Mouse (Mus musculus) kidney, embryonic 15.5 days (tissue): Measurements from ENCODE around the gene Ifitm1. TPM values are rescaled to one million over a fixed set of nuclear protein-coding genes. Genes with fewer than 3 reads are reported as not detected.
A peak's percentile ranks its signal among the peaks of the same experiment; 100 is the strongest.
"Not testable (repeated sequence)": the region's sequence is repeated elsewhere in the genome, so short reads cannot be mapped to it uniquely, and the experiment has no call there.

Experiments
- ATAC-seq: fragments of 200-750 bp; cut with Nextera tagmentation; replicated peaks from 2 replicates; pipeline ENCODE4 v1.8.0; 2017; ENCODE audit warnings: moderate TSS enrichment; ENCODE audit not compliant: low FRiP score
- H3K27ac ChIP-seq: fragments of 300-500 bp; sonication (generic); 2 replicates; pipeline ENCODE4 v1.5.1; 2015; ENCODE audit warnings: mild to moderate bottlenecking, inconsistent platforms
- H3K27me3 ChIP-seq: fragments of 300-500 bp; sonication (generic); 2 replicates; pipeline ENCODE4 v1.6.1; 2015; ENCODE audit warnings: inconsistent platforms
- H3K36me3 ChIP-seq: fragments of 300-500 bp; sonication (generic); 2 replicates; pipeline ENCODE4 v1.6.1; 2015; ENCODE audit warnings: inconsistent platforms
- H3K4me1 ChIP-seq: fragments of 300-500 bp; sonication (generic); 2 replicates; pipeline ENCODE4 v1.6.1; 2015; ENCODE audit warnings: inconsistent platforms
- H3K4me2 ChIP-seq: fragments of 300-500 bp; sonication (generic); 2 replicates; pipeline ENCODE4 v1.6.1; 2015; ENCODE audit warnings: moderate library complexity, mild to moderate bottlenecking, inconsistent platforms
- H3K4me3 ChIP-seq: fragments of 300-500 bp; sonication (generic); replicated peaks from 2 replicates; pipeline ENCODE4 v1.5.1; 2015; ENCODE audit warnings: mild to moderate bottlenecking, inconsistent platforms
- H3K9ac ChIP-seq: fragments of 300-500 bp; sonication (generic); 2 replicates; pipeline ENCODE4 v1.6.1; 2015; ENCODE audit warnings: mild to moderate bottlenecking, inconsistent platforms
- H3K9me3 ChIP-seq: fragments of 300-500 bp; sonication (generic); replicated peaks from 2 replicates; pipeline ENCODE4 v1.6.1; 2016; ENCODE audit warnings: inconsistent platforms
- WGBS: fragments of 180-500 bp; shearing (Covaris S2); methylation state at CpG from one replicate; pipeline ENCODE4 v1.1.7; 2015; ENCODE audit warnings: mixed read lengths; 5-methylcytosine and 5-hydroxymethylcytosine counted together
- polyA plus RNA-seq: library from polyadenylated mRNA; unstranded; fragments of >200 nt; fragmentation: Nextera tagmentation; extraction: Ambion mirVana; gene quantifications from 2 replicates; pipeline ENCODE4 v1.2.1, GENCODE M21; 2015

Ifitm1 gene
- polyA plus RNA-seq, 1 experiment from 2014 or later = 59.7 TPM

DNA sequence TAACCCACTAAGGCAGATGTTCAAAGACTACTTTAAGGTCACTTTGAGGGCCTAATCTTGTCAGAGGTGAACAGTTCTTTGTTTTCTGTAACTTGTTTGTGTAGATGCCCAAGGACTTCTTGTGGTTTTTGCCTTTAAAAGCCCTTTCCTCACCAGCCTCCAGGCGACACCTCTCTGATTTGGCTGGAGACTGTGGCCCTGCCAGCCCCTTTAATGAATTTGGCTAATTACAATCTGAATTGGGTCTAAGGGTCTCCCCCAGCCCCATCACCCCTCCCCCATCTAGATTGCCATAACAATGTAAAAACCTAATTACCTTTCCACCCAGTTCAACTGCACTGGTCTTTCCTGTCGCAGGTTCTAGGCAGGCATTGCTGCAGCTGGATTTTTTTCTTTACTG is 4.3 kb upstream of the Ifitm1 start:
- H3K27ac ChIP-seq = no peak overlapping the region
- no peak overlapping the region for H3K4me2 ChIP-seq
- H3K9ac ChIP-seq = no peak overlapping the region
- H3K36me3 ChIP-seq = no peaks in the 10 kb centered on the region
- no peak overlapping the region for H3K4me3 ChIP-seq
- ATAC-seq = no peak
- no peaks in the 10 kb centered on the region for H3K9me3 ChIP-seq
- no peaks in the 10 kb centered on the region for H3K27me3 ChIP-seq
- H3K4me1 ChIP-seq = peaks cover 15% of the 10 kb centered on the region
- 79% methylated on average over 2 of the region's 2 CpGs for WGBS

DNA sequence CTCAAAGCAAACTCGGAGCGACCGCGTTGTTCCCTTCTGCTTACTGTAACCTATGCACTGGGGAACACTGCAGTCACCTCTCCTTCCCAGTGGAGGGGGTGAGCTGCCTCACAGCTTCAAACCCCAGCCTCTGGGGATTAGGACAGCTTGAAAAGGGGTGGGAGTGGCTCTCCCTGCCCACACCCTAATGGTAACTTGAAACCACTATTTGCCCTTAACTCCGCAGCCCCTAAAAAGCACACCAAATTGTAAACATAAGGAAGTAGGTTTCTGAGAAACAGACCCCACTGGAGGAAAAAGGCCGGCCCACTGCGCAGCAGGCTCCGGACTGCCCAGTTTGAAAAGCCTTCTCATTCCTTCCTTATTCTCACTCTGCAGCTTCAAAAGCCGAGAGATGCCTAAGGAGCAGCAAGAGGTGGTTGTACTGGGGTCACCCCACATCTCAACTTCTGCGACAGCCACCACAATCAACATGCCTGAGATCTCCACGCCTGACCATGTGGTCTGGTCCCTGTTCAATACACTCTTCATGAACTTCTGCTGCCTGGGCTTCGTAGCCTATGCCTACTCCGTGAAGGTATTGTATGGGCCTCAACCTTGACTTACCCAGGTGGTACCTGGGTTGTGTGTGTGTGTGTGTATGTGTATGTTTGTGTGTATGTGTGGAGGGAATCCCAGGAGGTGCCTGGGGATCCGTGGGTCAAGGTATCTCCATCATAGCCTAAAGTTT is 1.0 kb downstream of the Ifitm1 start:
- no peaks in the 10 kb centered on the region for H3K36me3 ChIP-seq
- peaks cover 40% of the 10 kb centered on the region for H3K4me1 ChIP-seq
- ATAC-seq = peak; percentile 74
- H3K9ac ChIP-seq = no peak overlapping the region
- H3K4me2 ChIP-seq = peak overlapping the region; percentile 46
- peak overlapping the region; percentile 70 for H3K27ac ChIP-seq
- H3K4me3 ChIP-seq = peak overlapping the region; percentile 21
- H3K27me3 ChIP-seq = no peaks in the 10 kb centered on the region
- WGBS = 9% methylated on average over 14 of the region's 14 CpGs
- H3K9me3 ChIP-seq = no peaks in the 10 kb centered on the region

DNA sequence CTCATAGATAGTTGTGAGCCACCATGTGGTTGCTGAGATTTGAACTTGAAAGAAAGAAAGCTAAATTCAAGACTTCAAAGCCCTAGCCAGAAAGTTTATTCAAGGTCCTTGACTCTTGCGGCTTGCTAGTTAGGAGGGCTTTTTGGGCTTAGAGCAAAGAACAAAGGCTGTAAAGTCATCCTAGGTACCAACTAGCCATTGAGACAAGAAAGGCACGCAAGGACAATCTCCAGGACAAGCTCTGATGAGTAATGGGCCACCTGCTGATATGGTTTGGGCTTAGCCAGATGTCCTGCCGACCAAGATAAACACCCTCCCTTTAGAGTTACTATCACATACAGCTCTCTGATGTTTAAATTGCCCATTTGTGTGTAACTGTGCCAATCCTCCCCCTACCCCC is 1.7 kb downstream of the Ifitm1 start:
- H3K9ac ChIP-seq, ATAC-seq, H3K9me3 ChIP-seq, H3K4me3 ChIP-seq, H3K36me3 ChIP-seq, H3K27me3 ChIP-seq, H3K27ac ChIP-seq: not testable (repeated sequence)
- Histone ChIP-seq H3K4me2 (peak overlapping the region; percentile 46; the same call in 1 of the 2 replicates), H3K4me1 (peaks cover 47% of the 10 kb centered on the region)
- 31% methylated on average over 3 of the region's 3 CpGs for WGBS

DNA sequence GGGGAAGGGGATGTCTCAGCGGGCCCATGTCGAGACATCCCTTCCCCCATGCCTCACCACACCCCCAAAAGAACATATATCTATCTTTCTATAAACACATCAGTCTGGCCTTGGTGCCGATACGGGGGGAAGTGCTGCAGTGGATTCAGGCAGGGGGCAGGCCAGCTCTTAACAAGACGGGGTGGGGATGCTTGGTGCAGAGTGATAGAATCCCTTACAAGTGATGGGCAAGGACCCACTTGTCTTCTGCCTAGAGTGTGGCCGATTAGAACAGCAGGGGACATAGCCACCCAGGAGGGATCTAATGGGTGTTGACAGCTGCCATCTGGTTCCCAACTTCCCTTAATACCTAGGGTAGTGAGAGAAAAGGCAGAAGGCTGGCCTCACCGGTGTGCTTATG is 3.9 kb downstream of the Ifitm1 start:
- ATAC-seq = no peak
- 44% methylated on average over 7 of the region's 7 CpGs for WGBS
- H3K27me3 ChIP-seq = no peaks in the 10 kb centered on the region

DNA sequence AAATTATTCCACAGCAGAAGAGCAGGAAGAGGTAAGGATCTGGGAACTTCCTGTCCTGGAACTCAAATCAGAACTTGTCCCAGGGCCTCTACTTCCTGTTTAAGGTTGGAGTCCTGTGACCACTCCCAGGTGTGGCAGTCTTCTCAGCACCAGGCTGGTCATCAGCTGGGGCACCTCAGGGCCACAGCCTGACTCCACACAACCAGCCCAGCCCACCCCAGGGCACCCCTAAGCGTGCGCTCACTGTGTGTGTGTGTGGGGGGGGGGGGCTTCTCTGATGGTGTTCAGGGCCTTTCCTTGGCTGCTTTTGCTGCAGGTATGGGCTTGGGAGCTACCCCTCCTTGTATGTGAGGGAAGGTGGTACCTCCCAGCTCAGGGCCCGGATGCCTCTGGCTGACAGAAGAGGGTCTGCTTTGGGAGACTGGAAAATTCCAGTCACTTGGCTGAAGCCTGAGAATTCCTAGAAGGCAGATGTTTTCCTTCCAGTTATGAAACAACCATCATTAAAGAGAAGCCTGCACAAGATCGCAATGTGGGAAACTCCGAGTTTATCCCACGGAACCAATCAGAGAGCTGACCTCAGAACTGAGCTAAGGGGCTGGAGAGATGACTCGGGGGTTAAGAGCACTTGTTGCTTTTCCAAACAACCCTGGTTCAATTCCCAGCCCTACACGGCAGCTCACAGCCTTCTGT is 4.6 kb downstream of the Ifitm1 start:
- Histone ChIP-seq H3K27ac (peak overlapping the region; percentile 69), H3K4me1 (peaks cover 58% of the 10 kb centered on the region), H3K27me3 (no peaks in the 10 kb centered on the region), H3K9me3 (no peaks in the 10 kb centered on the region), H3K4me3 (no peak overlapping the region), H3K9ac (no peak overlapping the region), H3K4me2 (no peak overlapping the region), H3K36me3 (no peaks in the 10 kb centered on the region)
- WGBS = 58% methylated on average over 8 of the region's 8 CpGs
- ATAC-seq = no peak; the same call in 1 of the 2 replicates

More for the DNA sequence above, 3.9 kb downstream of the Ifitm1 start:
- Histone ChIP-seq H3K4me1 (peaks cover 58% of the 10 kb centered on the region), H3K4me3 (no peak overlapping the region), H3K27ac (peak overlapping the region; percentile 69; the same call in 1 of the 2 replicates), H3K9ac (no peak overlapping the region), H3K9me3 (no peaks in the 10 kb centered on the region), H3K36me3 (no peaks in the 10 kb centered on the region), H3K4me2 (no peak overlapping the region)

DNA sequence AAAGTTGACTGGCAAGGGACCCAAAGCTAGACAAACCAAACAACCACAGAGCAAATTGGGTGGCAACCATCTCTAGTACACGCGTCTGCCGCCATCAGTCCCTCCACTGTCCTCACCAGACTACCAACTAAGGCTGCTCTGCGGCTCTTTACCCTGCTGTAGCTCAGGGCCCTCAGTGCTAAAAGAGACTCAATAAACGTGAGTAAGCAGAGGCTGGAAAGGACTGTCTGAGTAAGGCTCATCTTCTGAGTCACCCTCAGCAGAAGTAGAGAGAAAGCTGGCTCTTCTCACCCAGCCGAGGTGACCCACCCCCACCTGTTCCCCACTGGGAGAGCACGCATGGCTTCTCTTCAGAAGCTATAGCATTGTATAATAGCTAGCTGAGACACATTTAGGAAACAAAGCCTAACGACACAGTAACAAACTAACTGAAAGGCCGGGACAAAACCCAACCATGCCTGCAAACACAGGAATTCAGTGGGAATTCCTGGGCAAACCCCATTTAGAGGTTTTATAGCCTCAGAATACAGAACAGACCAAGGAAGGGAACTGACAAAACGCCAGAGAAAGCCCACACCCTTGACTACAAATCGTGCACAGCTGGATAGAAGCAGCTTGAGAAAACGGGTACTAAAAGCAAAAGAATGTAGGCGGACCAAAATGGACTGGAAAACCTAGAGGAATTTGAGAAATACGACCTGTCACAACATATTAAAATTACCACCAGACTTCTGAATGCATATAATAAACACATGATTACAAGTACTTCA is 6.6 kb downstream of the Ifitm1 start:
- H3K9ac ChIP-seq = no peak overlapping the region
- no peaks in the 10 kb centered on the region for H3K27me3 ChIP-seq
- ATAC-seq = no peak
- H3K4me2 ChIP-seq = no peak overlapping the region
- H3K27ac ChIP-seq = peak overlapping the region; percentile 66
- WGBS = 34% methylated on average over 14 of the region's 14 CpGs
- peaks cover 47% of the 10 kb centered on the region for H3K4me1 ChIP-seq
- no peaks in the 10 kb centered on the region for H3K9me3 ChIP-seq
- no peaks in the 10 kb centered on the region for H3K36me3 ChIP-seq
- H3K4me3 ChIP-seq = no peak overlapping the region

DNA sequence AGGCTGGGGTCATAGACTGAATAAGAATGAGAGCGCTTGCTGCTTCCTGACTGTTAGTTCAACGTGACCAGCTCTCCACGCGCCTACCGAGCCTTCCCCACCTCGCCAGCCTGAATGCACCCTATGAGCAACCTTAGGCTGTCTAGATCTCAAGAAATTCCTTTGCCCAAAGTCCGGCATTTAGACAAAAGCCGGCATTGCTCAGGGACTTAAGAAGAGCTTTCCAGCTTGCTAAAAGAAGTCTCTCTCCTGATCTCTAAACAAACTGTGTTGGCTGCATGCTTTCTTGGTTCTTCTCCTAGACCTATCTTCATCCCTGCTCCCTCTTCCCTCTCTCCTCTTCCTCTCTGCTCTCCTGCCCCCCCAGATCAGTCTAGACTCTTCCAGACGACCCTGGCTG is 7.9 kb downstream of the Ifitm1 start:
- H3K36me3 ChIP-seq = no peaks in the 10 kb centered on the region
- no peak for ATAC-seq
- H3K4me1 ChIP-seq = peaks cover 34% of the 10 kb centered on the region
- H3K27ac ChIP-seq = 0 out of 2 replicates have a peak overlapping the region, but pooled peaks have one; percentile 0
- H3K27me3 ChIP-seq = no peaks in the 10 kb centered on the region
- no peak overlapping the region for H3K9ac ChIP-seq
- no peak overlapping the region for H3K4me3 ChIP-seq
- 28% methylated on average over 9 of the region's 9 CpGs for WGBS
- H3K4me2 ChIP-seq = no peak overlapping the region
- H3K9me3 ChIP-seq = no peaks in the 10 kb centered on the region

DNA sequence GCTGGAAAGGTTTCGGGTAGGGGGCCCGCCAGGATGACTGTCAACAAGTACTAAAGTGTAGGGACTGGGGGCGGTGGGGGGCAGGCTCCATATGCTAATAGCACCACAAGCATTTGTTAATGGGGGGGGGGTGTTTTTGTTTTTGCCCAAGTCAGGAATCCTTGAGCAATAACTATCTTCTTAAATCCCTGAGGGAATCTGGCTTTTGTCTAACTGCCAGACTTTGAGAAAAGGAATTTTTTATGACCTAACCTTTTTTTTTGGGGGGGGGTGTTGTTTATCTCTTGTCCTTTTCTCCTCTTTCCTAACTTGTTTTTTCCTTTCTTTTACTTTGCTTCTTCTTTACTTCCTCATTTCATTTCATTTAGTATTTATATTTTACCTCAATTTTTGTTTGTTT is 8.4 kb downstream of the Ifitm1 start:
- H3K4me2 ChIP-seq = no peak overlapping the region
- ATAC-seq = no peak
- no peaks in the 10 kb centered on the region for H3K27me3 ChIP-seq
- H3K36me3 ChIP-seq = no peaks in the 10 kb centered on the region
- peaks cover 33% of the 10 kb centered on the region for H3K4me1 ChIP-seq
- no peak overlapping the region for H3K9ac ChIP-seq
- H3K27ac ChIP-seq = no peak overlapping the region
- no peaks in the 10 kb centered on the region for H3K9me3 ChIP-seq
- WGBS = 40% methylated on average over 3 of the region's 3 CpGs
- no peak overlapping the region for H3K4me3 ChIP-seq

DNA sequence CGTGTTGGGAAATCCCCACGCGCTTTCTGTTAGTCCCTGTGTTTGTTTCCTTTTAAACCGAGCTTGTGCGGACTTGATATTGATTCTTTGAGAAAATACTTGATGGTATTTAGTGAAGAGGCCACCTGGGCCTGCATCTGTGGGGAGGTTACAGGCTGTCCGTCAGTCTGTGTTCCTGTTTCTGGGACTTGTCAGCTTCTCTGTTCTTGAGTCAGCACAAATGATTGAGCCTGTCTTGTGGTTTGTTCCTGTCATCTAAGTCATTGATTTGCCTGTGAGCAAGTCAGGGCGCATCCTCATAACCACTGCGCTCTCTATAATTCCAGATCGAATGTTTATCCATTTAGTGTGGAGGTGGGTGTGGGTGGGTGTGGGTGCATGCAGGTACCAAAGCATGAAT is 9.7 kb downstream of the Ifitm1 start:
- not testable (repeated sequence) for H3K27ac ChIP-seq, ATAC-seq, H3K9ac ChIP-seq, H3K36me3 ChIP-seq, H3K9me3 ChIP-seq, H3K4me2 ChIP-seq, H3K4me3 ChIP-seq, H3K27me3 ChIP-seq
- peaks cover 21% of the 10 kb centered on the region for H3K4me1 ChIP-seq
- WGBS = 92% methylated on average over 9 of the region's 9 CpGs

DNA sequence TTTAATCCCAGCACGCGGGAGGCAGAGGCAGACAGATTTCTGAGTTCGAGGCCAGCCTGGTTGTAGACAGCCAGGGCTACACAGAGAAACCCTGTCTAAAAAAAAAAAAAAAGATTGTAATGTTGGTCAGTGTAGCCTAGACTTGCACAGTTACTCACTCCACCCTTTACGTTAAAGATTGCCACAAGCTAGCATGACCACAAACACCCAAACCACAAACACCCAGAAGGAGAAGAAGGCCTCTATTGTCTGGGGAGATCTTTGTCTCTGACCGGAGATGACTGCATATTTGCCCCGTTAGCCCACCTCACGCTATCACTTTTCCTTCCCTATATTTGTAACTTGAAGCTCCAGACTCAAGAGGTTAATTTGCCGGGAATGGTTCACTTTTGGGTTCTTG is 14.7 kb downstream of the Ifitm1 start:
- no peaks in the 10 kb centered on the region for H3K36me3 ChIP-seq
- no peak overlapping the region for H3K4me3 ChIP-seq
- no peaks in the 10 kb centered on the region for H3K9me3 ChIP-seq
- H3K9ac ChIP-seq = no peak overlapping the region
- WGBS = 91% methylated on average over 8 of the region's 8 CpGs
- no peaks in the 10 kb centered on the region for H3K4me1 ChIP-seq
- H3K4me2 ChIP-seq = no peak overlapping the region
- no peak for ATAC-seq
- H3K27me3 ChIP-seq = no peaks in the 10 kb centered on the region
- H3K27ac ChIP-seq = no peak overlapping the region

DNA sequence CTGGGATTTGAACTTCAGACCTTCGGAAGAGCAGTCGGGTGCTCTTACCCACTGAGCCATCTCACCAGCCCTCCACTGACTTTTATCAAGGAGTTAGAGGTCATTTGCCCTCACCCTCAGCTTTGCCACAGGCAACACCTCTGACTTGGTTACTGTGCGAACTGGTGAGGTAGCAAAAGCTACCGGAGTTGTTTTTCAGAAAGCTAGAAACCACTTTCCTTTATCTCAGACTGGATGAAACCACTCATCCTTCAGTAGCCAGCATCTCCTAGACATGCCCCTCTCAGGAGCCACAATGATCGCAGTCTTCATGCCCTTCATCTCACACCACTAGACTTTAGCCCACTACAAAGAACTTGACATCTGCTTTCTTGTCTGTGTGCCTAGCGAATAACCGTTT is 15.9 kb downstream of the Ifitm1 start:
- Histone ChIP-seq H3K27ac (no peak overlapping the region), H3K27me3 (no peaks in the 10 kb centered on the region), H3K4me1 (no peaks in the 10 kb centered on the region), H3K9me3 (no peaks in the 10 kb centered on the region), H3K4me3 (no peak overlapping the region), H3K9ac (no peak overlapping the region), H3K4me2 (no peak overlapping the region), H3K36me3 (no peaks in the 10 kb centered on the region)
- WGBS = 90% methylated on average over 7 of the region's 7 CpGs
- no peak for ATAC-seq
